Mouse (Mus musculus): ENCODE data around the gene Dvl2. TPM values are rescaled to one million over a fixed set of nuclear protein-coding genes. Genes with fewer than 3 reads are reported as not detected.

Dvl2 gene
- polyA plus RNA-seq, 1 experiment from 2014 or later, result 21.0 TPM

- Histone ChIP-seq H3K9ac (ENCODE audit: low read depth, low read length) (peak overlapping the region; percentile 57), H3K4me3 (ENCODE audit: low read length) (peak overlapping the region; percentile 36), H3K4me2 (ENCODE audit: low read length) (peak overlapping the region; percentile 68), H3K9me3 (ENCODE audit: control insufficient read depth, low read length) (no peaks in the 10 kb centered on the region), H3K36me3 (ENCODE audit: control insufficient read depth, insufficient read depth, low read length) (peaks cover 17% of the 10 kb centered on the region), H3K27ac (ENCODE audit: low read depth, low read length) (peak overlapping the region; percentile 94), H3K4me1 (ENCODE audit: control insufficient read depth, insufficient read depth, low read depth, low read length) (peaks cover 61% of the 10 kb centered on the region), H3K27me3 (replicated peaks; ENCODE audit: control insufficient read depth, insufficient read depth, low read length) (no peaks in the 10 kb centered on the region)
- under 1% methylated on average over 20 of the region's 20 CpGs for WGBS
- ATAC-seq, result peak; percentile 91
Measured at GRCm38 (mm10) chr11:70029130-70029801, 28.9 kb downstream of the Dvl2 start.

DNA sequence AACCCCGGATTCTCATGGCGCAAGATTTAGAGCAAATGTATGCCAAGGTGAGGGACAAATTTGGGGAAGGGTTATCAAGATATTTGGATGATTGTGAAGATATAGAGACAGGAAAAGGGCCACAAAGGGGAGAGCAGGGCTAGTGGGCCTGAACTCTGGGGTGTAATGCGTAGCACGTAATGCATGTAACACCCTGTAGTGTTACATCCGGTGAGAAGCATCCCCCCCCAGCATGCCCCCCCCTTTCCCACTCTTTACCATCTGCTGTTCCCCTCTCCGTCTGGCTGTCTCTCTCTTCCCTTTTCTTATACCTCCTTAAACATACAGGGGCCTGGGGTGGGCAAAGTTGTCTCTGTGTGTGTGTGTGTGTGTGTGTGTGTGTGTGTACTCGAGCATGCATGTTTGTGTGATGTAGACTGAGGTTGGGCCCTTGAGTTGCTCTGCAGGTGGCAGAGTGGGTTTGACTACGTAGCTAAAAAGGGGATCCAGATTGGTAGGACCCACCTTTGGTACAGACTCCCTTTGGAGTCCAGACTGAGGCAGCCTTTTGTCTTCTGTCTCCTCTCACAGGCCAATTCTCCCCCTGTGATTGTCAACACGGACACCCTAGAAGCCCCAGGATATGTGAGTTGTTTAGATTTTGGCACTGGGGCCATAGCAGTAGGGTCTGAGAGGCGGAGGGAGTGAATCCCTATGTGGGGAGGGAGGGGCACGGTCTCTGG, 29.6 kb downstream of the Dvl2 start:
- peak overlapping the region; percentile 68 for H3K4me2 ChIP-seq (ENCODE audit: low read length)
- ATAC-seq, result peak; percentile 34
- H3K4me1 ChIP-seq (ENCODE audit: control insufficient read depth, insufficient read depth, low read depth, low read length), result peaks cover 53% of the 10 kb centered on the region
- H3K9ac ChIP-seq (ENCODE audit: low read depth, low read length), result peak overlapping the region; percentile 57
- H3K27ac ChIP-seq (ENCODE audit: low read depth, low read length), result peak overlapping the region; percentile 94
- WGBS, result 15% methylated on average over 11 of the region's 11 CpGs
- peak overlapping the region; percentile 36 for H3K4me3 ChIP-seq (ENCODE audit: low read length)
- H3K27me3 ChIP-seq (replicated peaks; ENCODE audit: control insufficient read depth, insufficient read depth, low read length), result no peaks in the 10 kb centered on the region
- peaks cover 19% of the 10 kb centered on the region for H3K36me3 ChIP-seq (ENCODE audit: control insufficient read depth, insufficient read depth, low read length)
- no peaks in the 10 kb centered on the region for H3K9me3 ChIP-seq (ENCODE audit: control insufficient read depth, low read length)

GRCm38 (mm10) chr11:70030651-70031320, 30.4 kb downstream of the Dvl2 start:
- H3K27me3 ChIP-seq (replicated peaks; ENCODE audit: control insufficient read depth, insufficient read depth, low read length), result no peaks in the 10 kb centered on the region
- peak overlapping the region; percentile 94 for H3K27ac ChIP-seq (ENCODE audit: low read depth, low read length)
- ATAC-seq, result no peak
- peak overlapping the region; percentile 57 for H3K9ac ChIP-seq (ENCODE audit: low read depth, low read length)
- H3K36me3 ChIP-seq (ENCODE audit: control insufficient read depth, insufficient read depth, low read length), result peaks cover 19% of the 10 kb centered on the region
- H3K4me1 ChIP-seq (ENCODE audit: control insufficient read depth, insufficient read depth, low read depth, low read length), result peaks cover 47% of the 10 kb centered on the region
- peak overlapping the region; percentile 68 for H3K4me2 ChIP-seq (ENCODE audit: low read length)
- no peak overlapping the region for H3K4me3 ChIP-seq (ENCODE audit: low read length)
- 90% methylated on average over 28 of the region's 28 CpGs for WGBS
- H3K9me3 ChIP-seq (ENCODE audit: control insufficient read depth, low read length), result no peaks in the 10 kb centered on the region

GRCm38 (mm10) chr11:70031321-70031670, 30.9 kb downstream of the Dvl2 start:
- H3K36me3 ChIP-seq (ENCODE audit: control insufficient read depth, insufficient read depth, low read length), result peaks cover 19% of the 10 kb centered on the region
- H3K9ac ChIP-seq (ENCODE audit: low read depth, low read length), result no peak overlapping the region
- no peak overlapping the region for H3K4me2 ChIP-seq (ENCODE audit: low read length)
- 87% methylated on average over 11 of the region's 11 CpGs for WGBS
- ATAC-seq, result no peak
- H3K4me1 ChIP-seq (ENCODE audit: control insufficient read depth, insufficient read depth, low read depth, low read length), result peaks cover 42% of the 10 kb centered on the region
- no peaks in the 10 kb centered on the region for H3K9me3 ChIP-seq (ENCODE audit: control insufficient read depth, low read length)
- no peak overlapping the region for H3K27ac ChIP-seq (ENCODE audit: low read depth, low read length)
- no peaks in the 10 kb centered on the region for H3K27me3 ChIP-seq (replicated peaks; ENCODE audit: control insufficient read depth, insufficient read depth, low read length)
- no peak overlapping the region for H3K4me3 ChIP-seq (ENCODE audit: low read length)

DNA sequence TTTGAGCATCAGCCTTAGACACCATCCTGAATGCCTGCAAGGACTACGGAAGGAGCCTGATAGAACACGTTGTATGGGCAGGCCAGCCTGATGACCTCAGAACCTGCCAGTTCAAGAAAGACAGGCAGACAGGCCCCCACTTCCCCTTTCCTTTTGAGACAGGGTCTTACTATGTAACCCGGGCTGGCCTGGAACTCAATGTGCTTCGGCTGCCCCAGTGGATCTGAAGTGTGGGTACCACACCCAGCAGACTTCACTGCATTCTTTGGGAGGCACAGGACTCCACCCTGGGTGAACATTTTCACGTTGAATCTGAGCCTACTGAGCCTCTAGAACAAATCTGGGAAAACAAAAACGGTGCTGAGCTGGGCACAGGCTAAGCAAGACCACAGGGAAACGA, 37.8 kb downstream of the Dvl2 start:
- no peaks in the 10 kb centered on the region for H3K9me3 ChIP-seq (ENCODE audit: control insufficient read depth, low read length)
- H3K27ac ChIP-seq (ENCODE audit: low read depth, low read length), result no peak overlapping the region
- no peaks in the 10 kb centered on the region for H3K27me3 ChIP-seq (replicated peaks; ENCODE audit: control insufficient read depth, insufficient read depth, low read length)
- peaks cover 28% of the 10 kb centered on the region for H3K36me3 ChIP-seq (ENCODE audit: control insufficient read depth, insufficient read depth, low read length)
- H3K4me3 ChIP-seq (ENCODE audit: low read length), result no peak overlapping the region
- ATAC-seq, result no peak
- WGBS, result 83% methylated on average over 7 of the region's 7 CpGs
- H3K4me1 ChIP-seq (ENCODE audit: control insufficient read depth, insufficient read depth, low read depth, low read length), result no peaks in the 10 kb centered on the region
- H3K9ac ChIP-seq (ENCODE audit: low read depth, low read length), result no peak overlapping the region
- no peak overlapping the region for H3K4me2 ChIP-seq (ENCODE audit: low read length)

DNA sequence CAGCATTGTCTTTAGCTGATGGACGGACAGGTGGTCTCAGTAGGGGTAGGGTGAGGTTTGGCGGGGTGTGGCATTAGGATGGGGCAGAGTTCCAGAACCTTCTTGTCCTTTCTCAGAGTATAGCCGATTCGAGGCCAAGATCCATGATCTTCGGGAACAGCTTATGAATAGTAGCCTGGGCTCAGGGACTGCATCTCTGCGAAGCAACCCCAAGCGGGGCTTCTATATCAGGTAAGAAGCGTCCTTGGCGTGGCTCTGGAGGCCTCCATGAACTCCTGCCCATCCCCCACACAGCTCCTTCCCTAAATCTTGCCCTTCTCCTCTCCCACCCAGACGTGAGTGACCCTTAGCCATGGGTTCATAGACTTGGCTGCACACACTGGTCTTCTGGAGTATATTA, 39.2 kb downstream of the Dvl2 start:
- no peak for ATAC-seq
- no peaks in the 10 kb centered on the region for H3K4me1 ChIP-seq (ENCODE audit: control insufficient read depth, insufficient read depth, low read depth, low read length)
- H3K27me3 ChIP-seq (replicated peaks; ENCODE audit: control insufficient read depth, insufficient read depth, low read length), result no peaks in the 10 kb centered on the region
- no peaks in the 10 kb centered on the region for H3K9me3 ChIP-seq (ENCODE audit: control insufficient read depth, low read length)
- no peak overlapping the region for H3K27ac ChIP-seq (ENCODE audit: low read depth, low read length)
- H3K4me2 ChIP-seq (ENCODE audit: low read length), result no peak overlapping the region
- no peak overlapping the region for H3K9ac ChIP-seq (ENCODE audit: low read depth, low read length)
- H3K36me3 ChIP-seq (ENCODE audit: control insufficient read depth, insufficient read depth, low read length), result peaks cover 31% of the 10 kb centered on the region
- WGBS, result 95% methylated on average over 10 of the region's 10 CpGs
- H3K4me3 ChIP-seq (ENCODE audit: low read length), result no peak overlapping the region

DNA sequence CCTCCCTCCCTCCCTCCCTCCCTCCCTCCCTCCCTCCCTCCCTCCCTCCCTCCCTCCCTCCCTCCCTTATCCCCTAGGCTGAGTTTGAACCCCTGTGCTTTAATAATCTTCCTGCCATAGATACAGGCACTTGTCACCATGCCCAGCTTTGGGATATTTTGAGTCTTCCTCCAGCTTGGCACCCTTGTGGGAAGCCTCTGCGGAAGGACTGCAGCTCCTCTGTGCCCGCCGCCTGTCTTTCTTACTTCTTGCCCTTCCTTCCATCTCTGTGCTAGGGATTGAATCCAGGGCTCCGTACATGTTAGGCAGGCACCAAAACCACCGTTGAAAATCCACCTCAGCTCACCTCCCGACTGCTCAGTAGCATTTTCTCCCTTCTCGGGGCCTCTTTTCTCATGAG, 39.8 kb downstream of the Dvl2 start:
- peaks cover 34% of the 10 kb centered on the region for H3K36me3 ChIP-seq (ENCODE audit: control insufficient read depth, insufficient read depth, low read length)
- H3K9ac ChIP-seq (ENCODE audit: low read depth, low read length), result no peak overlapping the region
- no peak overlapping the region for H3K4me2 ChIP-seq (ENCODE audit: low read length)
- H3K9me3 ChIP-seq (ENCODE audit: control insufficient read depth, low read length), result no peaks in the 10 kb centered on the region
- H3K4me1 ChIP-seq (ENCODE audit: control insufficient read depth, insufficient read depth, low read depth, low read length), result no peaks in the 10 kb centered on the region
- 93% methylated on average over 7 of the region's 7 CpGs for WGBS
- no peaks in the 10 kb centered on the region for H3K27me3 ChIP-seq (replicated peaks; ENCODE audit: control insufficient read depth, insufficient read depth, low read length)
- no peak overlapping the region for H3K27ac ChIP-seq (ENCODE audit: low read depth, low read length)
- no peak for ATAC-seq
- H3K4me3 ChIP-seq (ENCODE audit: low read length), result no peak overlapping the region

GRCm38 (mm10) chr11:70042309-70043085, 42.1 kb downstream of the Dvl2 start:
- Histone ChIP-seq H3K27ac (ENCODE audit: low read depth, low read length) (no peak overlapping the region), H3K9ac (ENCODE audit: low read depth, low read length) (no peak overlapping the region), H3K36me3 (ENCODE audit: control insufficient read depth, insufficient read depth, low read length) (peaks cover 34% of the 10 kb centered on the region), H3K9me3 (ENCODE audit: control insufficient read depth, low read length) (no peaks in the 10 kb centered on the region), H3K4me3 (ENCODE audit: low read length) (no peak overlapping the region), H3K4me1 (ENCODE audit: control insufficient read depth, insufficient read depth, low read depth, low read length) (no peaks in the 10 kb centered on the region), H3K4me2 (ENCODE audit: low read length) (no peak overlapping the region), H3K27me3 (replicated peaks; ENCODE audit: control insufficient read depth, insufficient read depth, low read length) (no peaks in the 10 kb centered on the region)
- 87% methylated on average over 23 of the region's 23 CpGs for WGBS
- no peak for ATAC-seq

GRCm38 (mm10) chr11:70043665-70044064, 43.3 kb downstream of the Dvl2 start:
- 77% methylated on average over 7 of the region's 7 CpGs for WGBS
- ATAC-seq, result no peak
- Histone ChIP-seq H3K4me1 (ENCODE audit: control insufficient read depth, insufficient read depth, low read depth, low read length) (no peaks in the 10 kb centered on the region), H3K27ac (ENCODE audit: low read depth, low read length) (no peak overlapping the region), H3K9me3 (ENCODE audit: control insufficient read depth, low read length) (no peaks in the 10 kb centered on the region), H3K27me3 (replicated peaks; ENCODE audit: control insufficient read depth, insufficient read depth, low read length) (no peaks in the 10 kb centered on the region), H3K9ac (ENCODE audit: low read depth, low read length) (no peak overlapping the region), H3K4me3 (ENCODE audit: low read length) (no peak overlapping the region), H3K36me3 (ENCODE audit: control insufficient read depth, insufficient read depth, low read length) (peaks cover 34% of the 10 kb centered on the region), H3K4me2 (ENCODE audit: low read length) (no peak overlapping the region)
